Mouse (Mus musculus): ENCODE measurements at regions not wholly inside any gene's neighbourhood (a gene's known extent, or its start where the extent isn't known, plus 50 kb on each side); places are given as distances from the start of the nearest gene placed in this dataset.

DNA sequence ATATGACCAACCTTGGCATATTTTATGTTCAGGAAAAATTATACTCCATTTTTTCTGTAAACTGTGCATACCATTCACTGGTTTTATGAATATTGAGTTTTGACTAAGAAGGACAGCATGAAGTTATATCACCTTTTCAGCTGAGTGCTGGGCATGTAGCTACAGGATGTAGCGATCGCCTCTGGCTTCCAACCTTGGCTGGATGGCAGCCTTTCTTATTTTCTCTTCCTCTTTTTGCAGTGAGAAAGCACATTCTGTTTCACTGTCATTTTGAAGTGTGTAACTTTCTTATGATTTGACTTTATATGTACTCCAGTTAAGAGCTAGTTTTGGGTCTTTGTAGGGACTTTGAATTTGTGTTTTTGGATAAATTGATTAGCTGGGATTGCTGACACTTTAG lies 84.5 kb upstream of the Spata16 start:
- Histone ChIP-seq H3K9me3 (ENCODE audit: low read length) (no peaks in the 10 kb centered on the region), H3K27me3 (ENCODE audit: insufficient read depth, low read length) (no peaks in the 10 kb centered on the region), H3K4me1 (ENCODE audit: insufficient read depth) (no peaks in the 10 kb centered on the region), H3K4me2 (ENCODE audit: low read depth) (no peak overlapping the region), H3K27ac (ENCODE audit: low read depth, low read length) (no peak overlapping the region), H3K4me3 (ENCODE audit: low read depth, low read length) (no peak overlapping the region), H3K9ac (no peak overlapping the region), H3K36me3 (ENCODE audit: insufficient read depth) (no peaks in the 10 kb centered on the region)
- WGBS = 95% methylated on average over 2 of the region's 2 CpGs
- no peak for DNase-seq
- no peak for ATAC-seq
- TF ChIP-seq CTCF (IDR thresholded peaks at IDR 0.05; ENCODE audit: low read depth) = no peak

DNA sequence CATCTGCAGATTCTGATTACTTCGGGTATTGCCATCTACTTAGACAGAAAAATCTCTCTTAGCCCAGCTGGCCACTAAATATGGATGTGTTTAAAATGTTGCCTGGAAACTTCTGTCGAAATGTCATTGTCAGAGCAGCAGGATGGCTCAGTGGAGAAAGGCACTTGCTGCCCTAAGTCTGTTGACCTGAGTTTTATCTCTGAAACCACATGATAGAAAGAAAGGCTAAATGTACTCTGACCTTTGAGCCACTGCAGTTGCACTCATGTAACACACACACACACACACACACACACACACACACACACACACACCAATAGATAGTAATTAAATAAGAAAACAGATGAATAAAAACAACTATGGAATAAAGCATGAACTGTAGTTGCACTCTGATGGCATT lies 52.3 kb upstream of the Spata16 start:
- H3K27me3 ChIP-seq (ENCODE audit: insufficient read depth, low read length) = no peaks in the 10 kb centered on the region
- no peaks in the 10 kb centered on the region for H3K36me3 ChIP-seq (ENCODE audit: insufficient read depth)
- no peak overlapping the region for H3K4me3 ChIP-seq (ENCODE audit: low read depth, low read length)
- no peaks in the 10 kb centered on the region for H3K4me1 ChIP-seq (ENCODE audit: insufficient read depth)
- ATAC-seq (no peak), DNase-seq (peak; percentile 5)
- no peak overlapping the region for H3K4me2 ChIP-seq (ENCODE audit: low read depth)
- TF ChIP-seq CTCF (IDR thresholded peaks at IDR 0.05; ENCODE audit: low read depth) = no peak
- H3K9ac ChIP-seq = no peak overlapping the region
- no peak overlapping the region for H3K27ac ChIP-seq (ENCODE audit: low read depth, low read length)
- WGBS = 72% methylated on average over 2 of the region's 2 CpGs
- H3K9me3 ChIP-seq (ENCODE audit: low read length) = no peaks in the 10 kb centered on the region

All from forebrain, postnatal 0 days (tissue).